Mouse (Mus musculus): Measurements from ENCODE around the gene Olfr770. TPM values are rescaled to one million over a fixed set of nuclear protein-coding genes. Genes with fewer than 3 reads are reported as not detected.
"Not testable (repeated sequence)": the region's sequence is repeated elsewhere in the genome, so short reads cannot be mapped to it uniquely, and the experiment has no call there.

Olfr770 gene
- total RNA-seq (2015): not detected in 2 replicates
- total RNA-seq (2017): not detected in 2 replicates

GRCm38 (mm10) chr10:129138898-129139297 lies at the start of gene Olfr770:
Gene Olfr770 (minus strand): TSS chr10:129138998.
- no peak for ATAC-seq (ENCODE audit: poor library complexity, severe bottlenecking)

GRCm38 (mm10) chr10:129187319-129187718 lies 48.5 kb upstream of the Olfr770 start, which contains the start of gene Olfr773:
Gene Olfr773 (minus strand): TSS chr10:129187419.
- ATAC-seq (ENCODE audit: poor library complexity, severe bottlenecking): not testable (repeated sequence)

- not testable (repeated sequence) for ATAC-seq (ENCODE audit: poor library complexity, severe bottlenecking)
These were observed 39.0 kb upstream of the Olfr770 start, which contains the start of gene Olfr772 for GRCm38 (mm10) chr10:129177821-129178220. Gene Olfr772 (minus strand): TSS chr10:129177921.

GRCm38 (mm10) chr10:129164651-129165050 lies 25.9 kb upstream of the Olfr770 start, which contains the start of gene Olfr771:
Gene Olfr771 (minus strand): TSS chr10:129164751.
- no peak for ATAC-seq (ENCODE audit: poor library complexity, severe bottlenecking)

- ATAC-seq (ENCODE audit: poor library complexity, severe bottlenecking): no peak
These were observed 21.0 kb downstream of the Olfr770 start, which contains the start of gene Olfr769 for GRCm38 (mm10) chr10:129117761-129118160. Gene Olfr769 (minus strand): TSS chr10:129117861.

- no peak for ATAC-seq (ENCODE audit: poor library complexity, severe bottlenecking)
These were observed 23.7 kb downstream of the Olfr770 start for GRCm38 (mm10) chr10:129115146-129115545.

- ATAC-seq (ENCODE audit: poor library complexity, severe bottlenecking): no peak
These were observed 37.6 kb downstream of the Olfr770 start for GRCm38 (mm10) chr10:129101231-129101630.

GRCm38 (mm10) chr10:129099275-129099674 lies 39.5 kb downstream of the Olfr770 start, which contains the start of gene Olfr768:
Gene Olfr768 (minus strand): TSS chr10:129099375.
- no peak for ATAC-seq (ENCODE audit: poor library complexity, severe bottlenecking)

- not testable (repeated sequence) for ATAC-seq (ENCODE audit: poor library complexity, severe bottlenecking)
These were observed 56.0 kb downstream of the Olfr770 start, which contains the start of gene Olfr767 for GRCm38 (mm10) chr10:129082810-129083209. Gene Olfr767 (minus strand): TSS chr10:129082910.

Other genes starting within 250 kb of the Olfr770 start
- gene Gdf11, start 247.3 kb downstream of the Olfr770 start, total RNA-seq (2015): 0.07 and 0.18 TPM in 2 replicates
- 0.18 and 0.28 TPM in 2 replicates for gene Gdf11, start 247.3 kb downstream of the Olfr770 start, total RNA-seq (2017)
- 60.5 and 76.0 TPM in 2 replicates for gene Cd63, start 238.0 kb downstream of the Olfr770 start, total RNA-seq (2015)
- gene Cd63, start 238.0 kb downstream of the Olfr770 start, total RNA-seq (2017): 46.8 and 47.1 TPM in 2 replicates
- 3.4 and 6.0 TPM in 2 replicates for gene Rdh5, start 216.1 kb downstream of the Olfr770 start, total RNA-seq (2015)
- 0.94 and 3.6 TPM in 2 replicates for gene Rdh5, start 216.1 kb downstream of the Olfr770 start, total RNA-seq (2017)
- 190 and 212 TPM in 2 replicates for gene Bloc1s1, start 215.0 kb downstream of the Olfr770 start, total RNA-seq (2015)
- gene Bloc1s1, start 215.0 kb downstream of the Olfr770 start, total RNA-seq (2017): 135 and 165 TPM in 2 replicates
- not detected in 2 replicates for gene Itga7, start 205.2 kb downstream of the Olfr770 start, total RNA-seq (2015)
- not detected in 2 replicates for gene Itga7, start 205.2 kb downstream of the Olfr770 start, total RNA-seq (2017)
- not detected in 2 replicates for gene Mettl7b, start 178.0 kb downstream of the Olfr770 start, total RNA-seq (2015)
- gene Mettl7b, start 178.0 kb downstream of the Olfr770 start, total RNA-seq (2017): not detected in 2 replicates
- gene Olfr9, start 149.6 kb downstream of the Olfr770 start, total RNA-seq (2015): not detected in 2 replicates
- not detected in 2 replicates for gene Olfr9, start 149.6 kb downstream of the Olfr770 start, total RNA-seq (2017)
- not detected in 2 replicates for gene Olfr763, start 128.2 kb downstream of the Olfr770 start, total RNA-seq (2015)
- gene Olfr763, start 128.2 kb downstream of the Olfr770 start, total RNA-seq (2017): not detected in 2 replicates
- gene Olfr764-ps1, start 99.1 kb downstream of the Olfr770 start, total RNA-seq (2015): not detected in 2 replicates
- gene Olfr764-ps1, start 99.1 kb downstream of the Olfr770 start, total RNA-seq (2017): not detected in 2 replicates
- not detected in 2 replicates for gene Olfr765, start 89.0 kb downstream of the Olfr770 start, total RNA-seq (2015)
- not detected in 2 replicates for gene Olfr765, start 89.0 kb downstream of the Olfr770 start, total RNA-seq (2017)
- gene Olfr766-ps1, start 70.0 kb downstream of the Olfr770 start, total RNA-seq (2015): not detected in 2 replicates
- gene Olfr766-ps1, start 70.0 kb downstream of the Olfr770 start, total RNA-seq (2017): not detected in 2 replicates
- not detected in 2 replicates for gene Olfr767, start 56.1 kb downstream of the Olfr770 start, total RNA-seq (2015)
- gene Olfr767, start 56.1 kb downstream of the Olfr770 start, total RNA-seq (2017): not detected in 2 replicates
- not detected in 2 replicates for gene Olfr768, start 39.6 kb downstream of the Olfr770 start, total RNA-seq (2015)
- not detected in 2 replicates for gene Olfr768, start 39.6 kb downstream of the Olfr770 start, total RNA-seq (2017)
- gene Olfr769, start 21.1 kb downstream of the Olfr770 start, total RNA-seq (2015): not detected in 2 replicates
- gene Olfr769, start 21.1 kb downstream of the Olfr770 start, total RNA-seq (2017): not detected in 2 replicates
- gene Olfr771, start 25.8 kb upstream of the Olfr770 start, total RNA-seq (2015): not detected in 2 replicates
- gene Olfr771, start 25.8 kb upstream of the Olfr770 start, total RNA-seq (2017): not detected in 2 replicates
- gene Olfr772, start 38.9 kb upstream of the Olfr770 start, total RNA-seq (2015): not detected in 2 replicates
- gene Olfr772, start 38.9 kb upstream of the Olfr770 start, total RNA-seq (2017): not detected in 2 replicates
- gene Olfr773, start 48.4 kb upstream of the Olfr770 start, total RNA-seq (2015): not detected in 2 replicates
- gene Olfr773, start 48.4 kb upstream of the Olfr770 start, total RNA-seq (2017): not detected in 2 replicates
- gene Olfr774, start 97.2 kb upstream of the Olfr770 start, total RNA-seq (2015): not detected in 2 replicates
- not detected in 2 replicates for gene Olfr774, start 97.2 kb upstream of the Olfr770 start, total RNA-seq (2017)
- gene Olfr775, start 109.4 kb upstream of the Olfr770 start, total RNA-seq (2015): not detected in 2 replicates
- gene Olfr775, start 109.4 kb upstream of the Olfr770 start, total RNA-seq (2017): not detected in 2 replicates
- not detected in 2 replicates for gene Olfr776, start 120.1 kb upstream of the Olfr770 start, total RNA-seq (2015)
- not detected in 2 replicates for gene Olfr776, start 120.1 kb upstream of the Olfr770 start, total RNA-seq (2017)
- gene Olfr777, start 132.5 kb upstream of the Olfr770 start, total RNA-seq (2015): not detected in 2 replicates
- not detected in 2 replicates for gene Olfr777, start 132.5 kb upstream of the Olfr770 start, total RNA-seq (2017)
- gene Olfr780, start 179.1 kb upstream of the Olfr770 start, total RNA-seq (2015): not detected in 2 replicates
- gene Olfr780, start 179.1 kb upstream of the Olfr770 start, total RNA-seq (2017): not detected in 2 replicates
- gene Olfr781, start 189.9 kb upstream of the Olfr770 start, total RNA-seq (2015): not detected in 2 replicates
- gene Olfr781, start 189.9 kb upstream of the Olfr770 start, total RNA-seq (2017): not detected in 2 replicates
- gene Olfr782, start 209.9 kb upstream of the Olfr770 start, total RNA-seq (2015): not detected in 2 replicates
- not detected in 2 replicates for gene Olfr782, start 209.9 kb upstream of the Olfr770 start, total RNA-seq (2017)
- 0.11 and 0.14 TPM in 2 replicates for gene Olfr784, start 245.1 kb upstream of the Olfr770 start, total RNA-seq (2015)
- 0.15 and 0.16 TPM in 2 replicates for gene Olfr784, start 245.1 kb upstream of the Olfr770 start, total RNA-seq (2017)

Measured in megakaryocyte, adult 5-6 weeks (primary cell).